Mouse (Mus musculus) heart, postnatal 0 days (tissue): ENCODE results near the gene Glp2r. TPM values are rescaled to one million over a fixed set of nuclear protein-coding genes. Genes with fewer than 3 reads are reported as not detected.

Experiments used
- ATAC-seq: fragments of 200-750 bp; cut with Nextera tagmentation; 2 replicates; pipeline ENCODE4 v1.8.0; 2017; ENCODE audit warnings: low read depth, moderate number of reproducible peaks, moderate library complexity; ENCODE audit not compliant: insufficient read depth
- DNase-seq: peaks from one replicate; pipeline ENCODE4 v3.0.0-alpha.2; 2016; ENCODE audit warnings: low spot score
- H3K27ac ChIP-seq: fragments of 300-500 bp; sonication (generic); 2 replicates; pipeline ENCODE4 v1.5.1; 2014; ENCODE audit warnings: low read depth, mild to moderate bottlenecking
- H3K27me3 ChIP-seq: fragments of 300-500 bp; sonication (generic); 2 replicates; pipeline ENCODE4 v1.6.1; 2014; ENCODE audit warnings: low read length, mixed read lengths; ENCODE audit not compliant: control insufficient read depth, insufficient read depth
- H3K36me3 ChIP-seq: fragments of 300-500 bp; sonication (generic); replicated peaks from 2 replicates; pipeline ENCODE4 v1.6.1; 2014; ENCODE audit warnings: low read length, mixed read lengths; ENCODE audit not compliant: control insufficient read depth, insufficient read depth
- H3K4me1 ChIP-seq: fragments of 300-500 bp; sonication (generic); 2 replicates; pipeline ENCODE4 v1.6.1; 2014; ENCODE audit warnings: antibody characterized with exemption; ENCODE audit not compliant: control insufficient read depth, insufficient read depth
- H3K4me2 ChIP-seq: fragments of 300-500 bp; sonication (generic); 2 replicates; pipeline ENCODE4 v1.6.1; 2014; ENCODE audit warnings: low read depth, mild to moderate bottlenecking, low read length, moderate library complexity
- H3K4me3 ChIP-seq: fragments of 300-500 bp; sonication (generic); 2 replicates; pipeline ENCODE4 v1.5.1; 2014; ENCODE audit warnings: low read depth, low read length
- H3K9ac ChIP-seq: fragments of 300-500 bp; sonication (generic); replicated peaks from 2 replicates; pipeline ENCODE4 v1.6.1; 2014; ENCODE audit warnings: low read depth, low read length, mixed read lengths
- H3K9me3 ChIP-seq: fragments of 300-500 bp; sonication (generic); replicated peaks from 2 replicates; pipeline ENCODE4 v1.6.1; 2016; ENCODE audit warnings: low read length; ENCODE audit not compliant: control insufficient read depth
- CTCF ChIP-seq: IDR thresholded peaks from 2 replicates; pipeline ENCODE4 v1.5.1; 2016; ENCODE audit warnings: antibody characterized with exemption, control low read depth, low read depth
- EP300 ChIP-seq: IDR thresholded peaks from 2 replicates; pipeline ENCODE4 v1.6.1; 2016; ENCODE audit warnings: antibody characterized with exemption, low read depth
- whole genome bisulfite sequencing: fragments of 180-500 bp; shearing (Covaris S2); extraction: QIAGEN DNeasy Blood & Tissue Kit; methylation state at CpG from one replicate; pipeline ENCODE4 v1.1.7; 2014; 5-methylcytosine and 5-hydroxymethylcytosine counted together
- polyA plus RNA-seq: library from polyadenylated mRNA; unstranded; fragments of >200 nt; fragmentation: Nextera tagmentation; extraction: Ambion mirVana; gene quantifications from 2 replicates; pipeline ENCODE4 v1.2.1, GENCODE M21; 2015
- total RNA-seq: library from RNA; depleted of rRNA; stranded (reverse); fragments of >200 nt; gene quantifications from 2 replicates; pipeline ENCODE4 v1.2.3, GENCODE M21; 2014; ENCODE audit warnings: low replicate concordance

The Glp2r gene
- total and polyA plus RNA-seq, 2 experiments from 2014 or later, result not detected

- H3K4me1 ChIP-seq, result peaks cover 15% of the 10 kb centered on the region
- no peak overlapping the region for H3K9ac ChIP-seq
- DNase-seq (peak; percentile 22), ATAC-seq (peak; percentile 58; the same call in 1 of the 2 replicates)
- no peaks in the 10 kb centered on the region for H3K9me3 ChIP-seq
- no peaks in the 10 kb centered on the region for H3K36me3 ChIP-seq
- H3K27me3 ChIP-seq, result no peaks in the 10 kb centered on the region
- H3K4me2 ChIP-seq, result no peak overlapping the region
- peak overlapping the region; percentile 73 for H3K27ac ChIP-seq
- WGBS, result 36% methylated on average over 6 of the region's 6 CpGs
- H3K4me3 ChIP-seq, result no peak overlapping the region
- no peak for TF ChIP-seq EP300
- no peak for TF ChIP-seq CTCF
Measured at GRCm38 (mm10) chr11:67727095-67727494, 43.9 kb downstream of the Glp2r start.

- Histone ChIP-seq H3K4me1 (peaks cover 28% of the 10 kb centered on the region), H3K9me3 (no peaks in the 10 kb centered on the region), H3K9ac (no peak overlapping the region), H3K36me3 (no peaks in the 10 kb centered on the region), H3K4me2 (no peak overlapping the region), H3K27me3 (no peaks in the 10 kb centered on the region), H3K4me3 (no peak overlapping the region), H3K27ac (no peak overlapping the region)
- ATAC-seq (no peak), DNase-seq (no peak)
- TF ChIP-seq CTCF, result no peak
- TF ChIP-seq EP300, result no peak
- WGBS, result 73% methylated on average over 8 of the region's 8 CpGs
Measured at GRCm38 (mm10) chr11:67723231-67724013, 47.5 kb downstream of the Glp2r start.

DNA sequence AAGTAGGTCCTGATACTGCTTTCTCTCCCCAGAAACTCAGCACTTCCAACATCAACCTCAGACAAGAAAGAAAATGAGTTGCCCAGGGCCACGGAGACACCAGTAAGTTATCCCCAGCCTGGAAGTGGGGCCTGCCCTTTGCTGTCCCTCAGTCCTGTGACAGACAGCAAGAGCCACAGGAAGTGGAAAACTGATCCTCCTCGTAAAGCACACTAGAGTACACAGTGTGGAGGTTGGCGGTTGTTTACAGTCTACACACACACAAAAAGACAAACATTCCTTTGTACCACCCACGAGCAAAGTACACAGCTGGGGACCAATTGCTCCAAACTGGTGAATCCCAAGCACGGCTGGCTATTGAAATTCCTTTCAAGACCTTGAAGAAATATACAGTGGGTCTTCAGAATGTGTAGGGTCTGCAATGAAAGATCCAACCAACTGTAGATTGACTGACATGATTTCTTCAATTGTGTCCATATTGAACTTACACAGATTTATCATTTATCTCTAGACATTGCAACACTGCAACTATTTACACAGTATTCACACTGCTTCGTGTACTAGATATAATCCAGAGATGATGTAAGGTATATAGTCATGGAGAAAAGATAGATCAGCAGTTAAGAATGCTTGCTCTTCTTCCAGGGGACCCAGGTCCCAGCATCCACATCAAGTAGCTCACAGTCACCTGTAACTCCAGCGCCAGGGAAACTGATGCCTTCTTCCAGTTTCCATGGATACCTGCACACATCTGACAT lies 48.4 kb downstream of the Glp2r start:
- Histone ChIP-seq H3K9me3 (no peaks in the 10 kb centered on the region), H3K9ac (no peak overlapping the region), H3K27me3 (no peaks in the 10 kb centered on the region), H3K27ac (no peak overlapping the region), H3K4me2 (no peak overlapping the region), H3K4me3 (no peak overlapping the region), H3K4me1 (peaks cover 26% of the 10 kb centered on the region), H3K36me3 (no peaks in the 10 kb centered on the region)
- ATAC-seq (no peak), DNase-seq (no peak)
- TF ChIP-seq CTCF, result no peak
- 73% methylated on average over 7 of the region's 7 CpGs for WGBS

DNA sequence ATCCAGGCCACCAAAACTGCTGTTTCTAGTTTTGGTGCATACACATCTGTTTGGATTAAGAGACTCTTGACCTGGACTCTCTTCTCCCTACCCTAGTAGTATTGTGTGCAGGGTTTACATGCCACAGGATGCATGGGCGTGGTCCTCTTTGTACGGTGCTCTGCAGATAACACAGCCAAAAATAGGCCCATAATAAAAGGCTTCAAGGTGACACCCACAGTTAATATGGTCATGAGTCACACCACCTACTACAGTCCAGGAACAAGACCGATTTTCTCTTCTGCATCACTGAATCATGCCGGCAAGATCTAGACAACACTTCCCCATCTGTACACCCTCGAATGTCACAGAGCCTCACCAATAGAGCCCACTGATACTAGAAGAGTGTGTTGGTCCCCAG lies 49.5 kb downstream of the Glp2r start:
- H3K9me3 ChIP-seq, result no peaks in the 10 kb centered on the region
- DNase-seq (peak; percentile 21), ATAC-seq (peak; percentile 79)
- WGBS, result 34% methylated on average over 5 of the region's 5 CpGs
- no peak overlapping the region for H3K9ac ChIP-seq
- peaks cover 15% of the 10 kb centered on the region for H3K4me1 ChIP-seq
- H3K27ac ChIP-seq, result peak overlapping the region; percentile 39
- H3K27me3 ChIP-seq, result no peaks in the 10 kb centered on the region
- no peaks in the 10 kb centered on the region for H3K36me3 ChIP-seq
- no peak overlapping the region for H3K4me3 ChIP-seq
- H3K4me2 ChIP-seq, result no peak overlapping the region
- no peak for TF ChIP-seq EP300
- TF ChIP-seq CTCF, result no peak

DNA sequence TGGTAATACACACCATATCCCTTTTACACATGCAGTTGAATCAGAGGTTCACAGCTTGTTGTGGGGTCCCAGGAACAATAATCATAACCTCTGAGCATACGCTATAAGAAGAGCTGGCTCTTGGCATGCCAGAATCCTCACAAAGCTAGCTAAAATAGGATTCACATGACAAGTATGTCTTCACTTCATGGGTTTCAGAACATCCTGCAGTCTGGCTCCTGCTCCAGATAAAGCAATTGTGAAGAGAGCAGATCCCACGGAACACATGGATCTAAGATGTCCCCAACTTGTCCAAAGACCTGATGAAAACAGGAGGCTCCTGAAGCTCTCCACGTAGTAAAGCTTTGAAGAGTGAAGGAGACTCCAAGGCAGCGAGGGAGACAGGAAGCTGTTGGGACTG lies 55.6 kb downstream of the Glp2r start:
- no peaks in the 10 kb centered on the region for H3K9me3 ChIP-seq
- DNase-seq, result no peak
- H3K27me3 ChIP-seq, result no peaks in the 10 kb centered on the region
- H3K4me1 ChIP-seq, result no peaks in the 10 kb centered on the region
- H3K9ac ChIP-seq, result no peak overlapping the region
- no peak for ATAC-seq
- no peaks in the 10 kb centered on the region for H3K36me3 ChIP-seq
- 69% methylated on average over 4 of the region's 4 CpGs for WGBS
- H3K4me2 ChIP-seq, result no peak overlapping the region
- H3K27ac ChIP-seq, result no peak overlapping the region
- no peak overlapping the region for H3K4me3 ChIP-seq
- no peak for TF ChIP-seq CTCF
- TF ChIP-seq EP300, result no peak

- WGBS, result 66% methylated on average over 4 of the region's 4 CpGs
- no peak overlapping the region for H3K4me3 ChIP-seq
- no peaks in the 10 kb centered on the region for H3K9me3 ChIP-seq
- H3K27me3 ChIP-seq, result no peaks in the 10 kb centered on the region
- H3K27ac ChIP-seq, result no peak overlapping the region
- DNase-seq (no peak), ATAC-seq (no peak)
- no peak overlapping the region for H3K9ac ChIP-seq
- no peaks in the 10 kb centered on the region for H3K36me3 ChIP-seq
- H3K4me1 ChIP-seq, result no peaks in the 10 kb centered on the region
- TF ChIP-seq CTCF, result no peak
- no peak for TF ChIP-seq EP300
- H3K4me2 ChIP-seq, result no peak overlapping the region
Measured at GRCm38 (mm10) chr11:67712976-67713375, 58.0 kb downstream of the Glp2r start.
